Mouse (Mus musculus): ENCODE data around the gene Tpi1. TPM values are rescaled to one million over a fixed set of nuclear protein-coding genes. Genes with fewer than 3 reads are reported as not detected.
"Not testable (repeated sequence)": the region's sequence is repeated elsewhere in the genome, so short reads cannot be mapped to it uniquely, and the experiment has no call there.

Gene Tpi1
- total RNA-seq, 2 experiments from 2014 or later = 279 to 287 TPM

GRCm38 (mm10) chr6:124831649-124832048, 17.6 kb upstream of the Tpi1 start:
- no peak for ATAC-seq (replicated peaks; ENCODE audit: poor library complexity)

- ATAC-seq (replicated peaks; ENCODE audit: poor library complexity) = not testable (repeated sequence)
Measured at GRCm38 (mm10) chr6:124831199-124831598, 17.1 kb upstream of the Tpi1 start.

- peak; percentile 59 for ATAC-seq (replicated peaks; ENCODE audit: poor library complexity)
Measured at GRCm38 (mm10) chr6:124829799-124830700, 16.0 kb upstream of the Tpi1 start.

GRCm38 (mm10) chr6:124828868-124829798, 15.0 kb upstream of the Tpi1 start, which contains the start of the genes Usp5 and Cdca3:
Gene Usp5, minus strand, starts transcription at chr6:124829484.
Gene Cdca3, plus strand, starts transcription at chr6:124829547.
- ATAC-seq (replicated peaks; ENCODE audit: poor library complexity) = peak; percentile 74

GRCm38 (mm10) chr6:124828101-124828592, 14.1 kb upstream of the Tpi1 start:
- peak; percentile 32 for ATAC-seq (replicated peaks; ENCODE audit: poor library complexity)

- no peak for ATAC-seq (replicated peaks; ENCODE audit: poor library complexity)
Measured at GRCm38 (mm10) chr6:124822049-124822448, 8.0 kb upstream of the Tpi1 start.

GRCm38 (mm10) chr6:124820891-124821290, 6.8 kb upstream of the Tpi1 start:
- no peak for ATAC-seq (replicated peaks; ENCODE audit: poor library complexity)

GRCm38 (mm10) chr6:124817971-124818370, 3.9 kb upstream of the Tpi1 start:
- peak; percentile 64 for ATAC-seq (replicated peaks; ENCODE audit: poor library complexity)

- ATAC-seq (replicated peaks; ENCODE audit: poor library complexity) = no peak
Measured at GRCm38 (mm10) chr6:124817563-124817962, 3.5 kb upstream of the Tpi1 start.

- no peak for ATAC-seq (replicated peaks; ENCODE audit: poor library complexity)
Measured at GRCm38 (mm10) chr6:124817125-124817524, 3.0 kb upstream of the Tpi1 start.

- ATAC-seq (replicated peaks; ENCODE audit: poor library complexity) = no peak
Measured at GRCm38 (mm10) chr6:124816611-124817010, 2.5 kb upstream of the Tpi1 start.

GRCm38 (mm10) chr6:124814858-124815774, 1.0 kb upstream of the Tpi1 start:
- no peak for ATAC-seq (replicated peaks; ENCODE audit: poor library complexity)

- no peak for ATAC-seq (replicated peaks; ENCODE audit: poor library complexity)
Measured at GRCm38 (mm10) chr6:124814448-124814847, 352 bp upstream of the Tpi1 start.

GRCm38 (mm10) chr6:124813496-124813895, 600 bp downstream of the Tpi1 start:
- ATAC-seq (replicated peaks; ENCODE audit: poor library complexity) = peak; percentile 39

GRCm38 (mm10) chr6:124812848-124813247, 1.2 kb downstream of the Tpi1 start:
- ATAC-seq (replicated peaks; ENCODE audit: poor library complexity) = no peak

GRCm38 (mm10) chr6:124811701-124812560, 2.2 kb downstream of the Tpi1 start:
- no peak for ATAC-seq (replicated peaks; ENCODE audit: poor library complexity)

- ATAC-seq (replicated peaks; ENCODE audit: poor library complexity) = no peak
Measured at GRCm38 (mm10) chr6:124811403-124811665, 2.8 kb downstream of the Tpi1 start.

GRCm38 (mm10) chr6:124810566-124811402, 3.3 kb downstream of the Tpi1 start:
- not testable (repeated sequence) for ATAC-seq (replicated peaks; ENCODE audit: poor library complexity)

All from megakaryocyte progenitor cell, adult 5-6 weeks (primary cell).